Mouse (Mus musculus) cerebellum, postnatal 25 days (tissue): ENCODE measurements around the gene S100a13.

Experiments used
- DNase-seq, 2 experiments: peaks; one replicate each; pipeline ENCODE4 v3.0.0; 2021; ENCODE audit warnings: mixed read lengths in 2 of 2

Gene S100a13

GRCm38 (mm10) chr3:90560008-90560628 lies 45.9 kb downstream of the S100a13 start, which contains the start of gene S100a3:
Gene S100a3 (plus strand): TSS chr3:90560578.
- DNase-seq: no peak
